Mouse (Mus musculus) lung, postnatal 0 days (tissue): ENCODE data around the gene Spink2. TPM values are rescaled to one million over a fixed set of nuclear protein-coding genes. Genes with fewer than 3 reads are reported as not detected.
"Not testable (repeated sequence)": the region's sequence is repeated elsewhere in the genome, so short reads cannot be mapped to it uniquely, and the experiment has no call there.

Experiments
- ATAC-seq: fragments of 200-750 bp; cut with Nextera tagmentation; 2 replicates; pipeline ENCODE4 v1.8.0; 2017; ENCODE audit warnings: moderate library complexity
- DNase-seq: peaks from one replicate; pipeline ENCODE4 v3.0.0-alpha.2; 2016; ENCODE audit warnings: low spot score
- H3K27ac ChIP-seq: fragments of 300-500 bp; sonication (generic); 2 replicates; pipeline ENCODE4 v1.5.1; 2014; ENCODE audit warnings: antibody characterized with exemption, mild to moderate bottlenecking, low read length, mixed read lengths
- H3K27me3 ChIP-seq: fragments of 300-500 bp; sonication (generic); replicated peaks from 2 replicates; pipeline ENCODE4 v1.6.1; 2014; ENCODE audit warnings: low read length, mixed read lengths; ENCODE audit not compliant: insufficient read depth
- H3K36me3 ChIP-seq: fragments of 300-500 bp; sonication (generic); 2 replicates; pipeline ENCODE4 v1.6.1; 2014; ENCODE audit warnings: low read length, mixed read lengths; ENCODE audit not compliant: insufficient read depth
- H3K4me1 ChIP-seq: fragments of 300-500 bp; sonication (generic); 2 replicates; pipeline ENCODE4 v1.6.1; 2014; ENCODE audit warnings: antibody characterized with exemption, low read depth, low read length, mixed read lengths; ENCODE audit not compliant: insufficient read depth
- H3K4me2 ChIP-seq: fragments of 300-500 bp; sonication (generic); replicated peaks from 2 replicates; pipeline ENCODE4 v1.6.1; 2014; ENCODE audit warnings: low read depth, mild to moderate bottlenecking, low read length, moderate library complexity, mixed read lengths
- H3K4me3 ChIP-seq: fragments of 300-500 bp; sonication (generic); 2 replicates; pipeline ENCODE4 v1.5.1; 2014; ENCODE audit warnings: low read depth, low read length
- H3K9ac ChIP-seq: fragments of 300-500 bp; sonication (generic); replicated peaks from 2 replicates; pipeline ENCODE4 v1.6.1; 2014; ENCODE audit warnings: low read depth, mild to moderate bottlenecking
- H3K9me3 ChIP-seq: fragments of 300-500 bp; sonication (generic); 2 replicates; pipeline ENCODE4 v1.6.1; 2016; ENCODE audit warnings: low read length, mixed read lengths
- CTCF ChIP-seq: IDR thresholded peaks from 2 replicates; pipeline ENCODE4 v1.5.1; 2016; ENCODE audit warnings: antibody characterized with exemption, mild to moderate bottlenecking
- EP300 ChIP-seq: IDR thresholded peaks from 2 replicates; pipeline ENCODE4 v1.6.1; 2016; ENCODE audit warnings: antibody characterized with exemption, mild to moderate bottlenecking, control low read depth
- WGBS: fragments of 180-500 bp; shearing (Covaris S2); extraction: QIAGEN DNeasy Blood & Tissue Kit; methylation state at CpG from one replicate; pipeline ENCODE4 v1.1.7; 2014; 5-methylcytosine and 5-hydroxymethylcytosine counted together
- polyA plus RNA-seq: library from polyadenylated mRNA; unstranded; fragments of >200 nt; fragmentation: Nextera tagmentation; extraction: Ambion mirVana; gene quantifications from 2 replicates; pipeline ENCODE4 v1.2.1, GENCODE M21; 2015

The Spink2 gene
- polyA plus RNA-seq, 1 experiment from 2014 or later, result 8.5 TPM

DNA sequence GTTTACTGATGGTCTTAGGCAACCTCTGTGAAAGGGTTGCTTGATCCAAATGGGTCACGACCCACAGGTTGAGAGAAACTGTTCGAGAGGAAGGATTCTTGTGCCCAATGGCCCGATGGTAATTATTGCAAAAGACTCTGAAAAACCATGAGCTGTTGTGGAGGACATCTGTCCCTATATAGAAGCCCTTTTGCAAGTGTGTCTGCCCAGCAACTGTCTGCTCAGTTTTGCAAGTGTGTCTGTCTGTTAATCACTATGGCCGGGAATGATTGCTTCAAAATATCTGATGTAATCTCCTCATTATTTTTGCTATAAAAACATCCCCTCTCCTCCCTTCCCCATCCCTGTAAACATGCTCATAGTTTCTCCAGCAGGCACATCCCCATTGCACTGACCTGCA, 20.2 kb downstream of the Spink2 start:
- H3K27me3 ChIP-seq, result no peaks in the 10 kb centered on the region
- no peak overlapping the region for H3K4me2 ChIP-seq
- no peaks in the 10 kb centered on the region for H3K9me3 ChIP-seq

DNA sequence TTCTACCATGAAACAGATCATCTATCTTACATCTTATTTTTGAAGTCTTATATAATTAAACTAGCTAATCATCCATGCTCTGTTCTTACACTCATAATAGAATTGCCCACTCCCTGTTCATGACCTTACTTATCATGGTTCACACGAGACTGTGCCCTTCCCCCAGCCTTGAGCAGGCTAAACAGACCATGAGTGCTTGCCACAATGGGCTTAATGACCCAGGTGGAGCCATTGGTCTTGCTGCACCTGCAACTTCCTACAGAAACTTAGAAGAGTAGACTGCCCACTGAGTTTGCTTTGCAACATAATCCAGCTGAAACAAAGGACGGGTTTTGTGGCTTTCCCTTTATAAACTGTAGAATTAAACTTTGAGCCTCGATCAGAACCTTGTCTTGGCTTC, 22.5 kb downstream of the Spink2 start:
- no peak overlapping the region for H3K4me3 ChIP-seq
- no peaks in the 10 kb centered on the region for H3K36me3 ChIP-seq
- TF ChIP-seq CTCF (no peak), EP300 (no peak)
- no peaks in the 10 kb centered on the region for H3K9me3 ChIP-seq
- no peaks in the 10 kb centered on the region for H3K27me3 ChIP-seq
- H3K4me1 ChIP-seq, result no peaks in the 10 kb centered on the region
- H3K4me2 ChIP-seq, result no peak overlapping the region
- DNase-seq (no peak), ATAC-seq (no peak)
- 59% methylated on average over 3 of the region's 3 CpGs for WGBS
- no peak overlapping the region for H3K27ac ChIP-seq
- H3K9ac ChIP-seq, result no peak overlapping the region

More for the DNA sequence above, 20.2 kb downstream of the Spink2 start:
- ATAC-seq (no peak), DNase-seq (peak; percentile 17)
- Histone ChIP-seq H3K4me3 (no peak overlapping the region), H3K27ac (no peak overlapping the region), H3K9ac (no peak overlapping the region), H3K4me1 (no peaks in the 10 kb centered on the region), H3K36me3 (no peaks in the 10 kb centered on the region)
- 67% methylated on average over 4 of the region's 4 CpGs for WGBS
- TF ChIP-seq CTCF, result no peak
- TF ChIP-seq EP300, result no peak

DNA sequence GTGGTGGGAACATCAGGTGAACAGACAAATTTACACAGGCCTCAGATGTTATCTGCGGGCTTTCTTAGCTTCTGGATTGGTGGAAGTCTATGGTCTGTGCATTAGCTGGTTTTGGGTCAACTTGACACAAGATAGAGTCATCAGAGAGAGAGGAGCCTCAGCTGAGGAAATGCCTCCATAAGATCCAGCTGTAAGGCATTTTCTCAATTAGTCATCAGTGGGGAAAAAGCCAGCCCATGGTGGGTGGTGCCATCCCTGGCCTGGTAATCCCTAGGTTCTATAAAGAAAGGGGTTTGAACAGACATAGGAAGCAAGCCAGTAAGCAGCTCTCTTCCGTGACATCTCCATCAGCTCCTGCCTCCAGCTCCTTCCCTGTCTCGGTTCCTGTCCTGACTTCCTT, 25.9 kb downstream of the Spink2 start:
- Histone ChIP-seq H3K4me1 (no peaks in the 10 kb centered on the region), H3K27me3 (no peaks in the 10 kb centered on the region), H3K36me3 (no peaks in the 10 kb centered on the region), H3K9ac (no peak overlapping the region), H3K4me3 (no peak overlapping the region), H3K27ac (no peak overlapping the region), H3K4me2 (no peak overlapping the region), H3K9me3 (no peaks in the 10 kb centered on the region)
- TF ChIP-seq CTCF (no peak), EP300 (no peak)
- DNase-seq (no peak), ATAC-seq (no peak)
- 93% methylated on average over 3 of the region's 3 CpGs for WGBS

DNA sequence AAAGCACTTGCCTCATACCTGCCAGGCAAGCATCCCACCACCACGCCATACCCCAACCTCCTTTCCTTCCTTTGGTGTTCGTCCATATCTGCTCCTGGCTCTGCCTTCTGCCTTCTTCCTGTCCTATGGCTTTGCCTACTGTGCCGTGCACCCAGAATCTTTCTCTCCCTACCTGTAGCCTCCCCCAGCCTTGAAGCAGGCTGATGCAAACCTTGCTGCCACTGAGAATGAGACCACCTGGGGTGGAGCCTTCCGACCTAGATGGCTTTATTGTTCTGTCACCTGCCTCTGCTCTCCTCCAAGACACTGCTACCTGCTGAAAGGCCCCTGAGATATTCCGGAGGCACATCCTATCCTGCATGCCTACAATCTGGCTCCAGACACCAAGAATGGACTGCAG, 27.4 kb downstream of the Spink2 start:
- H3K4me1 ChIP-seq, H3K36me3 ChIP-seq, H3K4me2 ChIP-seq, ATAC-seq, H3K27me3 ChIP-seq, H3K27ac ChIP-seq, H3K9me3 ChIP-seq, H3K9ac ChIP-seq, H3K4me3 ChIP-seq, DNase-seq: not testable (repeated sequence)
- WGBS, result 60% methylated on average over 5 of the region's 5 CpGs

DNA sequence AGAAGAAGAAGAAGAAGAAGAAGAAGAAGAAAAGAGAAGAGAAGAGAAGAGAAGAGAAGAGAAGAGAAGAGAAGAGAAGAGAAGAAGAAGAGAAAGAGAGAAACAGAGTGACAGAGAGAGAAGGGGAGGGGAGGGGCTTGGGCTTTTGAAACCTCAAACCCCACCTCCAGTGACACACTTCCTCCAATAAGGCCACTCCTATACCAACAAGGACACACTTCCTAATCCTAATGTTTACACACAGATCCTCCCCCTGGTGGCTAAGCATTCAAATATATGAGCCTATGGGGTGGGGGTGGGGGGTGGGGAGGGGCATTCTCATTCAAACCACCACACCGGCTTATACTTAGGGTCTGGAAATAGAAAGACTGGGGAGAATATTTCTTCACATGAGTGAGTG, 27.9 kb downstream of the Spink2 start:
- no peaks in the 10 kb centered on the region for H3K9me3 ChIP-seq
- no peak overlapping the region for H3K4me3 ChIP-seq
- H3K27ac ChIP-seq, result no peak overlapping the region
- H3K36me3 ChIP-seq, result no peaks in the 10 kb centered on the region
- no peaks in the 10 kb centered on the region for H3K4me1 ChIP-seq
- H3K9ac ChIP-seq, result no peak overlapping the region
- ATAC-seq, result no peak; the same call in 1 of the 2 replicates
- DNase-seq, result peak; percentile 17
- WGBS, result 67% methylated on average over 1 of the region's 1 CpGs
- TF ChIP-seq EP300 (no peak), CTCF (no peak)
- no peaks in the 10 kb centered on the region for H3K27me3 ChIP-seq
- H3K4me2 ChIP-seq, result no peak overlapping the region

DNA sequence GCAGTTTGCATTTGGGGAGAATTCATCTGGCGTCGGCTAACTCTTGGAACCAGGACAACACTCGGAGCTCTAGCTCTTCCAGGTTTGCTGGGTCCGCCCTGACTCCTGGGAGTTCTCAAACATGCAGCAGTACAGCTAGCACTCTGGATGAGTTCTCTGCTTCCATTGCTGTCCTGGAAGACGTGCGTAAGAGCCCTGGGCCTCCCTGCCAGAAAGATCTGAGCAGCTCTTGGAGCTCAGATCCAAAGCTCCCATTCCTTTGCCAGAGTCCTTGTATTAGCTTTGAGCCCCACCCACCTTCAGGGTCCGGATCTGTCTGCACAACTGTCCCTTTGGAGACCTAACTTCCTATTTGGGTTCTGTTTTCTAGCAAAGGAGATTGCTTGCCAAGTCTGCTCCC, 29.8 kb downstream of the Spink2 start:
- Histone ChIP-seq H3K27me3 (no peaks in the 10 kb centered on the region), H3K4me2 (no peak overlapping the region), H3K36me3 (no peaks in the 10 kb centered on the region), H3K9me3 (no peaks in the 10 kb centered on the region), H3K9ac (no peak overlapping the region), H3K4me3 (no peak overlapping the region), H3K4me1 (no peaks in the 10 kb centered on the region), H3K27ac (no peak overlapping the region)
- WGBS, result 73% methylated on average over 7 of the region's 7 CpGs
- DNase-seq (no peak), ATAC-seq (no peak)
- TF ChIP-seq EP300 (no peak), CTCF (no peak)

DNA sequence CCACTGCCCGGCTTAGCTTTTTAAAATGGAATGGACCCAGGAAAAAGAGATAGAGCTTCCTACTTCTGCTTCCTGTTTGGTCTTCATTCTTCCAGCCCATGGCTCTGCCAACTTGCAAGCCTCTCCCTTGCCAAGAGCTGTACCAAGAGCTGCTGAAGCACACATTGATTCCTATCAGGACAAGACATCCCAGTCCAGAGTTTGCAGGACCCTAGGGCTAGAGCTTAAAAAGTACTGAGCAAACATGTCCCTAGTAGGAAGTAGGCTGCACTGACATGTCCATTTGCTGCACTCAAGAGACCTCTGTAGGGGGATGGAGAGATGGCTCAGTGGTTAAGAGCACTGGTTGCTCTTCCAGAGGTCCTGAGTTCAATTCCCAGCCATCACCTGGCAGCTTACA, 32.3 kb downstream of the Spink2 start:
- H3K9ac ChIP-seq, result no peak overlapping the region
- TF ChIP-seq EP300, result no peak
- no peak for TF ChIP-seq CTCF
- no peak overlapping the region for H3K4me3 ChIP-seq
- DNase-seq (no peak), ATAC-seq (no peak)
- H3K27ac ChIP-seq, result no peak overlapping the region
- no peaks in the 10 kb centered on the region for H3K27me3 ChIP-seq
- no peaks in the 10 kb centered on the region for H3K9me3 ChIP-seq
- no peaks in the 10 kb centered on the region for H3K36me3 ChIP-seq
- no peak overlapping the region for H3K4me2 ChIP-seq
- 92% methylated on average over 1 of the region's 1 CpGs for WGBS
- H3K4me1 ChIP-seq, result no peaks in the 10 kb centered on the region
